Mouse (Mus musculus): Measurements from ENCODE around the gene Hmga1. TPM values are rescaled to one million over a fixed set of nuclear protein-coding genes. Genes with fewer than 3 reads are reported as not detected.

Gene Hmga1
- total RNA-seq (2023), result 10 to 100 TPM; 64.7 to 65.3 TPM

DNA sequence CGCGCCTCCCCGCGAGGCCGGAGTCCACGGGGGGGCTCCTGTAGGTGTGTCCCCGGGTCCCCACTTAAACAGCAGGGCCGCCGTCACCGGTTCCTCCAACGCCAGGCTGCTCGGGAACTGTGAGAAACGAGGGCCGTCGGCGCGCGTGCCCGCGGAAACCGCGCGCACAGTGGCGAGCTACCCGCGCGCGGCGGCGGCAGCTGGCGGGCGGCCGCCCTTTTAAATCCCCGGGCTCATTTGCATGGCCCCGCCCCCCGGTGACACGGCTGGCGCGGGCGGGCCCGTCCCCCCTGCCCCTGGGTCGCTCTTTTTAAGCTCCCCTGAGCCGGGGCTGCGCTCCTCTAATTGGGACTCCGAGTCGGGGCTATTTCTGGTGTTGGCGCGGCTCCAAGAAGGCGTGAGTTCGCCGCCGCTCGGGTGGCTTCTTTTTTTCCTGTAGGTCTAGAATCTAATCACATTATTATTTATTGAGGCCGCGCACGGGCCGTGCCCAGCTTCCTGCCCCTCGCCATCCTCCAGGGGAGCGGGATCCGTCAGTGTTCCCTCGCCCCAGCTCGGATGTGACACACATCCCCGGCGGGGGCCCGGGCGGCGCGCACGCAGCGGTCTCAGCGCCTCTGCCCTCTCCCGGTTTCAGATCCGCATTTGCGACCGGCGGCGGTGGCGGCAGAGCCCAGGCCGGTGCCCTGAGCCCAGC lies at the start of gene Hmga1:
Gene Hmga1, plus strand, starts transcription at position 183 of the 697 bp plus-strand sequence.

DNA sequence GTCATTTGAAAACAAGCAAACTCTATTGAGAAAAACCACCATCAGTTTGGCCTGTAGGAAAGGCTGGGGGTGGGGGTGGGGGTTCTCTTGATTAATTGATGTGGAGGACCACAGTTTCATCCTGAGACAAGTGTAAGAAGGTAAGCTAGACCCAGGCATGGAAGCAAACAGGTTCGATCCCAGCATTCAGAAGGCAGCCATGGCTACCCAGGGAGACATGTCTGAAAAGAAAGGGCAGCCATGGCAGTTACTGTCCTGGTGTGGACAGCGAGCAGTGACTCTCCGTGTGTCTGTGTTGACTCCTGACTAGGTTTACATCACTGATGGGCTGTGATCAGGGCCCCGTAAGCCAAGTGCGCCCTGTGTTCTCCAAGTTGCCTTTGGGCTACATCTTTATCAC lies 35.0 kb upstream of the Hmga1 start, which contains the start of gene Grm4:
Gene Grm4, minus strand, starts transcription at position 101 of the 400 bp plus-strand sequence.

DNA sequence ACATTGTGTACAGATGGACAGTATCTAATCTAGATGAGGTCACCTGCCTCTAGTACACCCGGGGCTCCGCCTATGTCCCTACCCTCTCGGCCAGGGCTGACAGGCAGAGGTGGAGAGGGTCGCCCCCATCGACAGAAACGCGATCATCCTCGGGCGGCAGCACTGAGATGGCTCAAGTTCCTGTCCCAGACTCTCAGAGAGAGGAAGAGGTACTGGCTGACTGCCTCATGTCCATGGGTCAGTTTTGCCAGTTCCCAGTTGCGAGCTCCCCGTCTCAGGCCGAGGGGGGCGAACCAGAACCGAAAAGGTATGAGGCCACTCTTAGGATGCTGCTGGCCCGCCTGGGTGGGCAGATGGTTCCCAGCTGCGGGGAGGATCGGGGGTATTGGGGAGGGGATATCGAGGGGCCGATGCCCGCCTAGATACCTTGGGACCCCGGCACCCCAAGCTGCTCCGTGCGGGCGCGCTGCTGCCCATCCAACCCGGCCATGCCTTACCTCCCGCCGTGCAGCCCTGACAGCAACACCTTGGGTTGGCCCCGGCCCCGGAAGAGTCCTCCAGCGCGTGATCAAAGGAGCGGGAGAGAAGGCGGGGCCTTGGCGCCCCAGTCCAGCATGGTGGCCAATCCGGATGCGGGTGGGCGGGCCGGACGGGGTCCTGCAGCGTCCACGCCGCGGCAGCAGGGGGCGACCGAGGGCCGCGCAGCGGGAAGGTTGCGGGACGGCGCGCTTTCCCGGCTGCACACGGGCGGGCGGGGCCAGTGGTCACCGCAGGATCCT lies 9.1 kb downstream of the Hmga1 start, which contains the start of gene AI413582:
Gene AI413582, minus strand, starts transcription at position 594 of the 779 bp plus-strand sequence.

Other genes with a start within 250 kb of the Hmga1 start
- gene Grm4, start 35.1 kb upstream of the Hmga1 start, total RNA-seq (2023), result not detected
- 10 to 100 TPM; 31.8 to 32.2 TPM for gene AI413582, start 9.3 kb downstream of the Hmga1 start, total RNA-seq (2023)
- gene Nudt3, start 67.0 kb downstream of the Hmga1 start, total RNA-seq (2023), result 10 to 100 TPM; 61.3 to 66.1 TPM
- not detected for gene RPS10-NUDT3, start 78.7 kb downstream of the Hmga1 start, total RNA-seq (2023)
- 100 to 1,000 TPM; 775 to 841 TPM for gene Rps10, start 80.2 kb downstream of the Hmga1 start, total RNA-seq (2023)
- under 1 TPM in 1 of 2 experiments, not detected in 1; 0.13 TPM for gene Pacsin1, start 99.0 kb downstream of the Hmga1 start, total RNA-seq (2023)
- not detected for gene Spdef, start 172.5 kb downstream of the Hmga1 start, total RNA-seq (2023)